Mouse (Mus musculus) pancreas, adult 10 weeks (tissue): ENCODE results near the gene Dkk2. TPM values are rescaled to one million over a fixed set of nuclear protein-coding genes. Genes with fewer than 3 reads are reported as not detected.

ENCODE experiments used
- polyA plus RNA-seq: library from polyadenylated mRNA; stranded (reverse); fragments of 350-450 nt; fragmentation: Illumina TruSeq; extraction: RNeasy Lipid Tissue Mini Kit (QIAGEN cat#74804); gene quantifications from one replicate; pipeline ENCODE4 v1.2.3, GENCODE M21; 2015; ENCODE audit warnings: low read depth, low replicate concordance; ENCODE audit not compliant: insufficient read depth

Gene Dkk2
- polyA plus RNA-seq, result 1.2 TPM

DNA sequence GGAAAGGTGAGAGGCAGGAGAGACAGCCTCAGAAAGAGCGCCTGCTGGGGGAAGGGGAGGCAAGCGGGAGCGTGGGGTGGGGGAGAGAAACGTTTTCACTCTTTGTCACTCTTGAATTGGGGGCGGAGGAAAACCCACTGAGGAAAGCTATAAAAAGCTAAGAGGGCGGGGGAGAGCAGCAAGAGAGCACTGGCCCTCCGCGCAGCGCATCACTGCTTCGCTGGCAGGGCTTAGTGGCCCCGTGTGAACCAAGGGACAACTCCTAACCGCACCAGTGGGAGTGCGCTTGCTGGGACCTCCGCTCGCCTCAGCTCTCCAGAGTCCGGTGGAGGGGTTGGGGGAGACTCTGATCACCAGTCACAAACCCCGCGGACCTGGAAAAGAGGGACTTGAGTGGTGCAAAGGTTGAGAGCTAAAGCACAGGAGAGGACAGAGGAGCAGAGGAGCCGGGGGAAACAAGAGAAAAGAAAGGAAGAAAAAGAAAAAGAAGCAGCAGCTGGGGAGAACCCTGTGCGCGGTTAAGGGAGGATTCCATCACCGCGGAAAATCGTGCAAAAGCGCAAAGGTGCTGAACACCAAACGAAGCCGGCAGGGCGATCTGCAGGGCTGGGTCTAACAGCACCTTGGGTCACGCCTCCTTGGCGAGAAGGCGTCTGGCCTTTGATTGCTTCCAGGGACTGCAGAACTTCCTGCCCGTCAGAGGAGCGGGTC lies at the start of gene Dkk2:
Gene Dkk2, plus strand, starts transcription at position 181 of the 711 bp plus-strand sequence.

